Mouse (Mus musculus) kidney, adult 18-20 months (tissue): Measurements from ENCODE around the gene Vmn2r62.
"Not testable (repeated sequence)": the region's sequence is repeated elsewhere in the genome, so short reads cannot be mapped to it uniquely, and the experiment has no call there.

Source experiments
- DNase-seq: peaks from one replicate; pipeline ENCODE4 v3.0.0; 2021

Vmn2r62 gene

DNA sequence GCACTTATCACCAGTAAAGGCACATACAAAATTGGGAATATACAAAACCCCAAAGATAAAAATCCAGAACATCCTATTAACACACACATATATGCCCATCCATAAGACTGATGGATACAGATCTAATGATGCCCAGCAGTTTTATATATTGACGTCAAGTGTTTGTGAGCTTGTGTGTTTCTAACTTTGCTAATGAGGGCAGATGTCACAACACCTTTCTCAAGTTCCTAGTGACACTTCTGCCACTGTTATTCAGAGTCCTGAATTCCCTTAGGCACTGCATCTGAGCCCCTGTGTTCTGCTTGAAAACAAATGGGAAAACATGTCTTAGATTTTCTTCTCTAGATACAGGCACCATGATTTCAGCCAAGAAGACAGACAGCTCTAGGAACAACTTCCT lies at the start of gene Vmn2r62:
Gene Vmn2r62 (minus strand): TSS at position 101 of the 400 bp plus-strand sequence.
- not testable (repeated sequence) for DNase-seq

DNA sequence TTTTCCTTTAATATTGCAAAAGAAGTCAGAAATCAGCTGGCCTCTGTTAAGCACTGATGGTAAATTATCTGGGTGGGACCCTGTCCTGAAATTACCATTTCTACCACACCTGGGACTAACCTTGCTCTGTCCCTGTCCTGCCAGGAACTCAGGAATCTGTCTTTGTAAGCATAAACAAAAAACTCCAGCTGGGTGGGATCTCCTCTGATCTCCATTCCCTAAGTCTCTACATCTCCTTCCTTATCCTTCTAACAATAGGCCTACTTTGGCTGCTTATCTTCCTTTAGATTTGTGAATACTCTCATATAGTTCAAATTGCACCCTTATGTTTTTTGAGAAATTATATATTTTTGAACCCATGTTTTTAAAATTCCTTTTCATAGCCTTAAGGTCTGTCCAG lies 45.0 kb upstream of the Vmn2r62 start:
- DNase-seq = not testable (repeated sequence)

DNA sequence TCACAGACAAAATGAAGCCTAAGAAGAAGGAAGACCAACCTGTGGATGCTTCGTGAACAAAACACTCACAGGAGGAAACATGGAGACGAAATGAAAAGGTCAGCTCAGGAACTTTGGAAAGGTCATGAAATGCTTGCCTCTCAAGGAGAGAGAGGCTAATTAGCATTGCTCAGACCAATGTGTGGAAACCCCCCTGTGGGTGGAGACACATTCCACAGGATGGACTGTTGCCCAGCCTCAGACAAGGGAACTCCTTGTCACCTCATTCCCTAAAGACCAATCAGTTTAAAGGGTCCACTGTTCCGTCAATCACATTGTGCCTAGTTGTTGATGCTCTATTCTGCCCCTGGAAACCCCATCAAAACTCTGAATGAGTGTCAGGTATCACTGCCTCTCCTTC lies 38.9 kb upstream of the Vmn2r62 start:
- no peak for DNase-seq

DNA sequence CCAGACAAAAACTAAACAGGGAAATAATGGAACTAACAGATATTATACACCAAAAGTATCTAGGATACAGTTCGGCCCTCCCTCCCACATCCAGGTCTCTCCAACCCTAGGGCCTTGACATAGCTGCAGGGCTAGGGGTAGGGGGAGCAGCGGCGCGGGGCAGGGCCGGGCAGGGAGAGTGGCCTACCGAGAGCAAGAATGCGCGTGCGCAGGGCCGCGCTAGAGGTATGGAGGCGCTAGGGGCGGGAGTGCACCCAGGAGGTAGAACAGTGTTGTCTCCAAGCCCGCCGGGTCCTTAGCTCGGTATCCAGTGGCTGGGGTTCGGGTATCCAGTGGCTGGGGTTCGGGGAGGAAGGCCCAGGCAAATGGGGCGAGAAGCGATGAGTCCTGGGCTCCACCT lies 43.5 kb downstream of the Vmn2r62 start:
- no peak for DNase-seq

DNA sequence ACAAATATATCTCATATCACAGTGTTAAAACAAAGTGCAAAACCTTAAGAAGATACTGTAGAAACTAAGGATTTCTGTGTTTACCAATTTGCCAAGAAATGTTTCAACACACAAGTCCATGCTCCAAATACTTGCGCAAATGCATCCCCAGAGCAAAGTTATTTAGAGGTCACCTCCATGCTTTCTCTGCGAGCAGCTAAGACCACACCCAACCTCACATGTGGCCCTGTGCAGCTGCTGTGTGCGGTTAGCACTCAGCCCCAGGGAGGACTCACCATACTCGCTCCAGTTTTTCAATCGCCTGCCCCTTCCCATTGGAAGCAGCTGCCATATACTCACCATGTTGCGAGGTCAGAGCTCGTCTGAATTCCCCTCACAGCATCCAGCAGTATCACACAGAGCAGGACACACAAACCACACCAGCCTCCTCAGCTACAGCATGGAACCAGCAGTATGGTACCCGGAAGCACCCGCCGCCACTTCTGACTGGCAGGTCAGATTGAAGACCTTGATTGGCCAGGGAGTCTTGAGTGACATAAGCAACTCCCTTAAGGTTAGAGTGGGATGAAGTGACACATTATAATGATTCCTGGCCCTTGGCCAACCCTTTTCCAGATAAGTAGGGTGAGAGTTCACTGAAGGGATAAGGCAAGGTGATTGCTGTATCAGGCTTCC lies 54.7 kb downstream of the Vmn2r62 start:
- DNase-seq = no peak

DNA sequence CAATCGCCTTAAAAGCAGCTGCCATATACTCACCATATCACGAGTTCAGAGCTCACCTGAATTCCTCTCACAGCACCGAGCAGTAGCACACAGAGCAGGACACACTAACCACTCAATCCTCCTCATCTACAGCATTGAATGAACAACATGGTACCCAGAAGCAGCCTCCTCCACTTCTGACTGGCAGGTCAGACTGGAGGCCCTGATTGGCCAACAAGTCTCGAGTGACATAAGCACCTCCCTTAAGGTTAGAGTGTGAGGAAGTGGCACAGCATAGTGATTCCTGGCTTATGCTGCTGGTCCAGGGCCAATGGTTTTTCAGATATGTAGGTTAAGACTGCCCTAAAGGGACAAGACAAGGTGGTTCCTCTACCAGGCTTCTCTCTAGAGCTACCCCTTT lies 66.4 kb downstream of the Vmn2r62 start, which contains the start of gene Gm17067:
Gene Gm17067 (minus strand): TSS at position 101 of the 400 bp plus-strand sequence.
- DNase-seq = not testable (repeated sequence)
